Mouse (Mus musculus): ENCODE data around the gene Ubox5.

DNA sequence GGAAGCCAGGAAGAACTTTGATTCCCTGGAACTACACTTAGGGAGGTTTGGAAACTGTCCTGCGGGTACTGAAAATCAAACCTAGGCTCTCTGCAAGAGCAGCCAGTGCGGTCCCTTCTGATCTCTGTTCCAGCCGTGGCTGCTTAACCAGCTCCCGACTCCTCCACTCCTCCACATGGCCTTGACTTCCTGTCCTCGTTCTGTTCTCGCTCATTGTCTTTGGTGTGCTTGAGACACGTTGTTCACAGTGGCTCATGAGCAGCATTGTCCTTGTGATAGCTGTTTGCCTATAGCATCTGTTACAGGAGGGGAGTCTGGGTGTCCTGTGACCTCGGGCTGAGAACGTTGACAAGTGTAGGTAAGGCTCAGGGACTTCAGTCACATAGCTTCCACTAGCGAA, 47.4 kb upstream of the Ubox5 start:
- TF ChIP-seq POLR2A (IDR thresholded peaks at IDR 0.05; ENCODE audit: low read depth, low read length): no peak
- TF ChIP-seq CTCF (IDR thresholded peaks at IDR 0.05; ENCODE audit: borderline replicate concordance, insufficient read depth, low read length): no peak
